In the genomic region with DNA sequence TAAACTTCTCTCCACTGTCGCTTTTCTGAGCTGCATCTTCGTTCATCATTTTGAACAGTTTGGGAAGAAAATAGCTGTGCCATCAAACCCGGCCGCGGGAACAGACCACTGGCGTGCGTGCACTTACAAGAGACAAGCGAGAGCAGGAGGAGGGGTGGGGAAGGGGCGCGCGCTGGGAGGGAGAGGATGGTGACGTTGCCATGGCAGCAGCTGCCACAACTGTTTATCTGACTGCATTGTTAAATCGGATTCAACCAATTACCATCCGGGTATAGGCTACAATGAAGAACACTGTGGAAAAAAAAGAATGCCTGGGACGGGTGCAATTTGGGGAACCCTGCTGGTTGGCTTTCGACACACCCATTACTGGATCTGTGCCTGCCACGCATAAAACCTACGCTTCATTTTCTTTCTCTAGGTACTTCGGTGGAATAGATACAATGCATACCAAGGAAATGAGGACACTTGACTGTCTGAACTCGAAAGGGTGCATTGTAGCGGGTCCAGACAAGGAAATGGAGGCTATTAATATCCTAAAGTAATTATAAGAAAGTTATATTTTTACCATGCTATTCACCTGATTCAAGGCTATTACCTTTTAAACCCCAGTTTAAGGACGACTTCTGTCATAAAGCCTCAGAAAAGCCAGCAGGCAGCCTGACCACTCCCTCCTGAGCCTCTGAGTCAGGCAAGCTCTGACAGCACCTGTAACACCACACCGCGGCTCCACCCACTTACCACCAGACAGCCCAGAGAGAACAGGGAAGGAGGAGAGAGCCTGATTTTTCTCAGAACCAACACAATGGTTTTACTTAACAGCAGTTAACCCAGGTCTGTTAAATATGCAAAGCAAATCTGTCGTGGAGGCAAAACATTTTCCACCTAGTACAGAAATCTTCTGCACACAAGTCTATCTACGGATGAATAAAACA, we compare ENCODE assay signal across 7 mouse cellular contexts.
DNase-seq lines count a peak whose midpoint lies in the region; ATAC-seq and TF ChIP-seq lines count a peak whose summit lies in the region.

No protein-coding gene starts in this region.

- H3K36me3 ChIP-seq in forebrain, embryonic 15.5 days = no peaks in the 10 kb centered on the region
- H3K36me3 ChIP-seq in limb, embryonic 13.5 days = no peaks in the 10 kb centered on the region
- H3K36me3 ChIP-seq in thymus, adult 2 months (ENCODE audit: control insufficient read depth, insufficient read depth, low read length) = no peaks in the 10 kb centered on the region

- H3K9ac ChIP-seq in forebrain, embryonic 15.5 days (replicated peaks) = peak overlapping the region; percentile 47
- no peak overlapping the region for H3K9ac ChIP-seq in limb, embryonic 13.5 days

- peak; percentile 92 for ATAC-seq in forebrain, embryonic 15.5 days (replicated peaks)
- peak; percentile 79 for ATAC-seq in limb, embryonic 13.5 days (ENCODE audit: low FRiP score, low read depth)

- TF ChIP-seq POLR2A in thymus, adult 2 months (IDR thresholded peaks at IDR 0.05; ENCODE audit: control insufficient read depth, extremely low read depth, insufficient read depth, low read length, poor library complexity) = no peak

- H3K4me1 ChIP-seq in forebrain, embryonic 15.5 days = peaks cover 12% of the 10 kb centered on the region
- peaks cover 20% of the 10 kb centered on the region for H3K4me1 ChIP-seq in limb, embryonic 13.5 days
- H3K4me1 ChIP-seq in thymus, adult 2 months (replicated peaks; ENCODE audit: control insufficient read depth, insufficient read depth, low read length) = no peaks in the 10 kb centered on the region

- H3K27me3 ChIP-seq in forebrain, embryonic 15.5 days = no peaks in the 10 kb centered on the region
- peaks cover 10% of the 10 kb centered on the region; the same call in 1 of the 2 replicates for H3K27me3 ChIP-seq in limb, embryonic 13.5 days
- no peaks in the 10 kb centered on the region for H3K27me3 ChIP-seq in thymus, adult 2 months (ENCODE audit: control insufficient read depth, insufficient read depth, low read length)

- peak overlapping the region; percentile 85 for H3K27ac ChIP-seq in forebrain, embryonic 15.5 days (replicated peaks)
- H3K27ac ChIP-seq in limb, embryonic 13.5 days = no peak overlapping the region
- H3K27ac ChIP-seq in thymus, adult 2 months (ENCODE audit: control insufficient read depth, insufficient read depth, low read length) = no peak overlapping the region

- DNase-seq in Muller cell, postnatal 12 days (ENCODE audit: inconsistent ontology term) = peak; percentile 71
- peak; percentile 67 for DNase-seq in cerebellum, adult 11 months
- DNase-seq in kidney, adult 9 months = peak; percentile 7
- peak; percentile 67 for DNase-seq in neural tube, embryonic 10.5 days (ENCODE audit: extremely low spot score, low spot score)
- DNase-seq in thymus, adult 2 months = no peak

- peak overlapping the region; percentile 46 for H3K4me3 ChIP-seq in forebrain, embryonic 15.5 days
- peak overlapping the region; percentile 36 for H3K4me3 ChIP-seq in limb, embryonic 13.5 days
- no peak overlapping the region for H3K4me3 ChIP-seq in thymus, adult 2 months (ENCODE audit: control insufficient read depth, insufficient read depth, low read length)

- no peaks in the 10 kb centered on the region for H3K9me3 ChIP-seq in forebrain, embryonic 15.5 days
- no peaks in the 10 kb centered on the region for H3K9me3 ChIP-seq in limb, embryonic 13.5 days

- peak overlapping the region; percentile 53 for H3K4me2 ChIP-seq in forebrain, embryonic 15.5 days (replicated peaks)
- peak overlapping the region; percentile 69 for H3K4me2 ChIP-seq in limb, embryonic 13.5 days (replicated peaks)

- 2% methylated on average over 26 of the region's 26 CpGs for WGBS in forebrain, embryonic 15.5 days
- 6% methylated on average over 26 of the region's 26 CpGs for WGBS in limb, embryonic 13.5 days
- 7% methylated on average over 26 of the region's 26 CpGs for WGBS in thymus, adult 2 months

- TF ChIP-seq CTCF in thymus, adult 2 months (IDR thresholded peaks at IDR 0.05; ENCODE audit: borderline replicate concordance, control insufficient read depth, extremely low read depth, insufficient read depth, low read length, poor library complexity) = no peak
